Mouse (Mus musculus) left cerebral cortex, adult 8-10 months (tissue): ENCODE measurements around the gene Tmem160. TPM values are rescaled to one million over a fixed set of nuclear protein-coding genes. Genes with fewer than 3 reads are reported as not detected.
A peak's percentile ranks its signal among the peaks of the same experiment; 100 is the strongest.

Experiments
- DNase-seq, 2 experiments: peaks; one replicate each; pipeline ENCODE4 v3.0.0; 2022; ENCODE audit warnings: low spot score in 2 of 2
- total RNA-seq, 4 experiments: library from RNA; stranded (reverse); gene quantifications; 2 replicates each; pipeline ENCODE4 v1.2.4; 2022

The Tmem160 gene
- total RNA-seq, result 10 to 100 TPM; 53.3 to 81.3 (median 69.6) TPM

DNA sequence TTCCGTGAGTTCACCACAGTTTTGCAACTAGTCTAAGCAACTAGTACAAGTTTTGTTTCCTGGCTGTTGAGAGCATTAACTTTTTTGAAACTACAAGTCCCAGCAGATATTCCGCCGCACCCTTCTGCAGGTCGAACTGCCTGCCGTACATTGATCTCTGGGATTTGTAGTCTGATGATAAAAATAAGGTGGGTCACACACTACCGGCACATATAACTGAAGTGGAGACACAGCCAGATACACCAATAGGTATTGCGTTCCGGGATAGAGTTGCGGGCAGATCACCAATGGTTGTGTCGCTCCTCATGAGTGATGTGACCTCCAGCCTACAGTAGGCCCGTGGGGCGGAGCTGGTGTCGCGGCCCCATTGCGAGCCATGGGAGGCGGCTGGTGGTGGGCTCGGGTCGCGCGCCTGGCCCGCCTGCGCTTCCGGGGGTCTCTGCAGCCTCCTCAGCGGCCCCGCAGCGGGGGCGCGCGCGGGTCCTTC lies at the start of gene Tmem160:
Tmem160 (plus strand) TSS at position 193 of the 487 bp plus-strand sequence.
- DNase-seq, result peak; percentile 69 to 95

DNA sequence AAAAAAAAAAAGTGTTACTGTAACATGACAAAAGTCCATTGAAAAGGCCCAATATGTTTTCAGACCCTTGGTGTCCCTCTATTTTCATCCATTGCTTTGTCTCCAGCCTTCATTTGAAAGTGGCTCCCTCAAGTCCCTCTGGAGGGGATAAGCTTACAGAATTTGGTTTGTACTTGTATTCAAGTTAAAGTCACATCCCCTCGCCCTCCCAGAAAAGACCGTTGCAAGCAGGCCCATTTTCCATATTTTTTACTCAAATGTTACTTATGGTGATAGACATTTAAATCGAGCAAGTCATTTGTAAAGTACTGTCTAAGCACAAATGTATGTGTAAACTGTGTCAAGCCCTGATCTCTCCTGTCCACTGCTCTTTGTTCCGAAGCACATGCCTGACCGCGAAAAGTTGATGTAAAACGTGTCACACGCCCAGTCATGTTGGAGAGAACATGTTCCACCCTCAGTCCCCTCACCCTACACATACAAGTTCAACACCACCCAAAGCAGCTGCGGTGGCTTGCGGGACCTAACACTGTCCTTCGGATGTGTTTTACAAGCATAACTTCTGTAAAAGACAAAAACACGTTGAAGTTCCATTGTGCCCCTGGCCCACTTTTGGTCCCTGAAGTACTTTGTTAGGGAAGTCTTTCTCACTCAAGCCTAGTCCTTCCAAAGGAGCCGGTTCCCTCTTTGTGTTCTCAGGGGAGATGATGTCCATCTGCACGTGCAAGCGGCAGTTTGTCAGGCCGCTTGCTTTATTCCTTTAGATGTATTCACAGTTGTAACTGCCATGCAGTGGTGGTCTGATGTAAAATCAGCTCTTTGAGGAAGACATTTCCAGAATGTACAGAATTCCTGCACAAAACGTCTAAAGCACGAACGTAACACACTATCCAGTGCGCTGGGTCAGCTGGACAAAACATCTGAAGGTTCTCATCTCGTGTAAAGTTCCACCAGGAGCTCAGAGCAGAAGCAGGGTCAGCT lies 49.3 kb upstream of the Tmem160 start:
- DNase-seq, result no peak

DNA sequence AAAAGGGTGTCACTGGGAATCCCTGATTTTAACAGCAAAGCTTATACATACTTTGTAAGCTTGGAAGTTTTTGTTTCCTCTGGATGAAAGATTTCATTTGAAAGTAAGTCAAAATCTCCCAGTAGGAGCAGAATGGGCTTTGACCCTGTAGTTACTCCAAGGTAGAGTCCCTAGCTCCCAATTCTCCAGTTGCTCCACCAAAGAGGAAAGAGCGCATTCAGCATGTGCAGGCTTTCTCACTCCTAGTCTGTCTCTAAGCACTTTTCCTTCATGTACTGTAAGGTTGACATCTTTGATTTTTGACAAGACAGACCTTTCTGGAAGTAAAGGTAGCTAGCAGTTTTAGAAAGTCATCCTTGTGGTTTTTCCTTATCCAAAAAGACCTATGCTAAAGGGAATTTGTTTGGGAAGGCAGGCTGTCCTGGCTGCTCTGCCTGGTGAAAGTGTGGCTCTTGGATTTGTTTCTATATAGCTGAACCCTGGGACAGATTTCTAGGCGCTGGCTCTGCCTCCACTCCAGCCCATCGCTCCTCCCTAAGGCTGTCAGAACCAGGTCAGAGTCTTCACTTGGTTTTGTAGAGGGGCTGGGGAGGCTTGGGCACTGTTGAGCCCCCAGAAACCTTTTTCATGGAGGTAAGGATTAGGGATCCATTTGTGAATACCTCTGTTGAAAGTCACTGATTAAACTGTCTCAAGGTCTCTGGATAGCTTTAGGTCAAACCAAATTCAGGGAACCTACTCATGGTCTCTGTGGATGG lies 48.1 kb upstream of the Tmem160 start:
- DNase-seq, result no peak

DNA sequence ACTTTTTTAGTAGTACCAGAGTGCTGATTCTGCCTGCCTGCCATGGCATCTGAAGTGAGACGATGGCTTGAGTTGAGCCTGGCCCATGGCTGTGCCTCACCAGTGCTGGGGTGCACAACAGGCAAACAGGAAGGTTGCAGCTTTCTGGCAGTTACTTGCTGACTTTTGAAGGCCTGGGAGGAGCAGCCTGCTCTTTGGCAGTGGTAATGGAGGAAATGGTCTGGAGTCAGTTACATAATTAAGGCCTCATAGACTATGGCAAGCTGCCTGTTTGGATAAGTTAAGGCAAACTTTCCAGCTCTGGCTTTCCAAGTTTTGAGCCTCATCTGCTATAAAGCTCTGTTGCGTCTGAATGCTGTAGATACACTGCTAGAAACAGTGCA lies 47.5 kb upstream of the Tmem160 start:
- no peak for DNase-seq

DNA sequence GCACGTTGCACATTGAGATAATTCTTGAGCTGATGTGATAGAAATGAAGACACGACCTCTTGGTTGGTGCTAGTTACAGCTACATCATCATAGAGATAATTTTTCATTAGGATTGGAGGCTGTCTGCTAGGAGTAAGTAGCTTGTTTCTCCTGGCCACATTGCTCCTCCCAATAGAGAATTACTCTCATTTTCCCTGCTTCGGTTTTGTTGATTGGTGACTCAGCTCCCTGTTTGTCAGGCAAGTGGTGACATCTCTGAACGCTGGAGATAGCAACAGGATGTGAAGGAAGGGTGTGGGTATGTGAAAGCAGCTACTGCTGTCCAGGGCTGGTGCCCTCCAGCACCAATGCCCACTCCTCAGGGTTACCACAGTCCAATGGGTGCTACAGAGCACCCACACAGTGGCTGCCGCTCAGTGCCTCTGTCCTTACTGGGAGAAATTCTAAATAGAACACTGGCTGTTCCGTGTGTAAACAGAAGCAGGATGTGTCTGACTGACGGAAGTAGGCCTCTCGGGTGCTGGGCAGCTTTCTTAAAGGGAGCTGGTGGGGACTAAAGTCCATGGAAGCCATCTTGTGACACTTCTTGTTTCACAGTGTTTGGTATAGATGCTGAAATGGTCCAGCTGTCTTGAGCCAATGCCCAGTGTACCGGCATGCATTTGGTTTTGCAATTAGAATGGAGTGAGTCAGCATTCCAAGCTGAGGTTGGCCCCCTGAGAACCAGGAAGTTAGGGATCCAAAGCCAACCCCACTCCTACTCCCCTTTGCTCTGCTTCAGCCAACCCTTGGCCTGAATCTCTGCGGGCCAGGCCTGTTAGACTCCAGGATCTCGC lies 46.8 kb upstream of the Tmem160 start:
- peak; percentile 27 to 32 for DNase-seq

DNA sequence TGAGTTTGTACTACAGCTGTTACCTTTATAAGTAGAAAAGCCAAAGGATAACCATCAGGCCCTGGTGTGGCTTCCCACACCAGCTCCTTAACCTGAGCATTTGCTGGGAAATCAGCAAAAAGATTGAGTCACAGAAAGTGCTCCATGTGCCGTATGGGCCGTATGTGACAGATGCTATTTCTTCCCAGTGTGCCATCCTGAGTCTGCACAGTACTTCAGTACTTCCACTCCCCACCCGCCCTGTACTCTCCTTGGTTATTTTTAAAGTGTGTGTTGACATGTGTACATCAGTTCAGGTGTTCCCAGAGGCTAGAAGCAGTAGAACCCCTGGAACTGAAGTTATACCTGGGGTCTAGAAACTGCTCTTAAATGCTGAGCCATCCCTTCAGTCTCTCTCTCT lies 45.6 kb upstream of the Tmem160 start:
- no peak for DNase-seq

DNA sequence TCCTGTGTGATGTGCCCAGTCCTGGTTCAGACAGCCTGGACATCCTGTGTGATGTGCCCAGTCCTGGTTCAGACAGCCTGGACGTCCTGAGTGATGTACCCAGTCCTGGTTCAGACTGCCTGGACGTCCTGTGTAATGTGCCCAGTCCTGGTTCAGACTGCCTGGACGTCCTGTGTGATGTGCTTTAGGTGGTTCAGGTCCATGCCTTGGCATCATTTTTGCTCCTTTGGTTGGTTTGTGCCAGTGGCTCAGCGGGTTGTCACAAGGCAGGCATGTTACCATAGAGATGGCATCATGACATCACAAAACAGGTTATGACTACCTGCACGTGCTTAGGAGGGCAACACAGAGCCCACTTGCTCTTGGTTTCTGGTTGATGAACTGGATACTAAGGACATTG lies 41.5 kb upstream of the Tmem160 start:
- DNase-seq, result no peak

DNA sequence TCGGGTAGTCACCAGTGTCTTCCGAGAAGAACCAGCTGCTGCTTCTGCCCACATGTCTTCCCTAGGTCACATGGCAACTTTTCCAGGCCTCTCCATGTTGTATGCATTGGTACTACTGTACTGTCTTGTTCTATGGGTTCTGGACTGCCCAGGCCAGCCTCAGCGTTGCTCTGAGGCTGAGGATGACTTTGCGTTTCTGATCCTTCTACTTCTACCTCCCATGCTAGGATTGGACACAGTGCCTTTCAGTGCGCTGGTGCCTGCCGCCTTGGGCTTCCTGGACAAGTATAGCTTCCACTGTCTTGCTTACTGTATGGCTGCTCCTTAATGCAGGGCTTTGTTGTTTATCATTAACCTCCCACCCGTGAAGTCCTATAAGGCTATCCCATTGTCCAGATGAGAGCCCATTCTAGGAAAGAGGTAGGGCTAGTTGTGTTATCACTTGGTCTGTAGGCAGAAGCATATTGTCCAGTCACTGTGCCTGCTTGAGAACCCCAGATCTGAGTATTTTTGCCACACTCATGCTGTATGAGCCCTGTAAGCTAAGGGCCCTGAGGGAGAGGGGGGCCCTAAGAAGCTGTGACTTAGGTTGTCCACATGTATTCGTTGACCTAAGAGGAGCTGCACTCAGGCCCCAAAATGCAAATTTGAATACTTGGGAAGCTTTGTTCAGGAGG lies 40.2 kb upstream of the Tmem160 start:
- no peak for DNase-seq

DNA sequence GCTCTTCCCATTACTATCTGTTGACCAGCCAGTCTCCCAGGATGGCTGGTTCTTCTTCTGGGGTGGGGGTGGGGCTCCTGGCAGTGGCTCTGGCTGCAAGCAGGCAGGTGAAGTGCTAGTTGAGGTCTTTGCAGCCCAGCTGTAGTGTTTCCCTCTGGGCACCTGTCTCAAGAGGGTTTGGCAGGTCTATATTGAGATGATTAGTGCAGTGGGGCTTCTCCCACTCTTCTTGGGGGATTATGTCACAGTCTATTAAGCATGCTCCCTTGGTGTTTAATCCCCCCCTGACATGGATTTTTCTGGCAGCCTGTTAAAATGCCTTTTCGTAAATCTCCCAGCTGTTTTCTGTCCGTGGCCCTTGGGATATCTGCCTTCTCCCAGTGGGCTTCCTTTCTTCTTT lies 39.6 kb upstream of the Tmem160 start:
- no peak for DNase-seq

DNA sequence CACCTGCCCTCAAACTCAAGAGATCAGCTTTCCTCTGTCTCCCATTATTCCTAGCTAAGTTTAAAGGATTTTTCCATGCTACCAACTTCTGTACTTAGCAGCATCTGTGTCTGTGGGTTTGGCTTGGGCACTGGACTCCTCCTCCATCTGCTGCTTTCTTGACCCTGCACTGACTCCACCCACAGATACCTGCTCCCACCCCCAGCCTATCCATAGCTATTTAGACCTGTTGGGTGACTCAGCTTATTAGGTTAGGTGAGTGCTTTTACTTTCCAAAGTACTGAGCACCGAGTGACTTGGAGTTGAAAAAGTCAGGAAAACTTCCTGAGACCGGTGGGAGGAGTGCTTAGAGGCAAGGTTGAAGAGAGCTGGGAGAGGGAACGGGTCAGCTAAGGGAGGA lies 37.2 kb upstream of the Tmem160 start:
- DNase-seq, result no peak

DNA sequence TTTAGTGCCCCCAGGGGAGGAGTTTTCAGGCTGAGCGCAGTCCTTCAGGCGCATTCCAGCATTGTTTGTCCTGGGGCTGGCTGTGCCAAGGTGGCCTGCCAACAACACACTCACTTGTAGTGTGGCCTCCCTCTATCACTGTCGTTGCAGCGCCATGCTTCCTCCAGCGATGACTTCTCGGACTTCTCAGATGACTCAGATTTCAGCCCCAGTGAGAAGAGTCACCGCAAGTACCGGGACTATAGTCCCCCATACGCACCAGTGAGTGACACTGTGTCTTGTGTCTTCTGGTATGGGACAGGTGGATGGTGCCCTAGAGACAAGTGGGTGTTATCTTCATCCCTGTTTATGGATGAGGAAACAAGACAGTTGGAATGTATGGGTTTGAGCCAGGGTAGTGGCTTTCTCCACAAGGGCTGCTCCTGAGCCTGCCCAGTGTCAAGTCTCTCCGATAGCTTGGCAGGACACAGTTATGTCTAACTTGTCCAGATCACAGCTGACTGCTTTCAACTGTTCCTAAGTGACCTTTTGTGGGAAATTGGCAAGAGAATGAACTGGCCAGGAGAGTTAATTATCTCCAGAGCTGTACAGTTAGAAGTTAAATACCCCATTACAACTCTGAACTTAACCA lies 35.3 kb upstream of the Tmem160 start:
- no peak for DNase-seq

DNA sequence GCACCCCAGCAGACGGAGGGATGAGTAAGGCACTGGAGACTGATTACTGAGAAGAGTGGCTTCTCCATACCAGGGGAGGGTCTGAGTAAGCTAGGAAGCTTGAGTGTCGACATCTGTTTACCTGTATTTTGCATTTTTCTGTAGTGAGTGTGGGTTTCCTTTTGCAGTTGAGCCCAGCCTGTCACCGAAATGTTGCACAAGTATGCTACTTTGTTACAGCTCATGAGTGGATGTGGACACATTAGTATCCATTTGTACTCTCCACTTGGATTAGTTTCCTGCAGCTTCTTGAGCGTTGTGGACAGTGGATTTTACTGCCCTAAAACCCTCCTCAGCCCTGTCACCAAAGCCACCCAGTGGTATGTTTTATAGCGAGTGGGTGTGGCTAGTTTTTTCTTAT lies 33.9 kb upstream of the Tmem160 start:
- DNase-seq, result no peak

DNA sequence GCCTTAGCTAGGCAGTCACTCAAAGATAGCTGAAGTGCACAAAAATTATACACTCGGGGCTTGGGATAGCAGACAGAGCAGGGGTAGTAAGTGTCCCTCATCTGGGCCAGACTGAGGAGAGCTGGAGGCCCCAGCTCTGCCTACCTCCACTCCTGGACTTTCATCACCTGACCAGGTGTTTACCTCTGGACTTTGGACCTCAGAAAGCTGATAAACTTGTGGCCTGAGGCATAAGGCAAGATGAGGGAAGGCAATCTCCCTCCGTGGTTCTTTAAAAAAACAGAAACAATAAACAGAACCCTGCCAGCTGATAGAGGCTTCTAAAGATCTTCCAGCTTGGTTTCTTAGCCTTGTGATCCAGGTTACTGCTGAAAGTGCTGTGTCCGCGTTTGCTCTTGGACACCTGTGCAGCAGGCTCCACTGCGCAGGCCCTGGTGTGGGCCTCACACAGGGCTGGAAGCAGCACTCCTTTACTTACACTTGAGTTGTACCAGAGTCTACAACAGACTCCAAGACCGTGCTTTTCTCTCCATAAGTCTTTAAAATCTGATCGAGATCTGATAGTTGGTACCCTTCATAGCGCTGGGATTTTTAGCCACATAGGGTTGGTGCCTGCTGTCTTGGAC lies 32.0 kb upstream of the Tmem160 start:
- no peak for DNase-seq

DNA sequence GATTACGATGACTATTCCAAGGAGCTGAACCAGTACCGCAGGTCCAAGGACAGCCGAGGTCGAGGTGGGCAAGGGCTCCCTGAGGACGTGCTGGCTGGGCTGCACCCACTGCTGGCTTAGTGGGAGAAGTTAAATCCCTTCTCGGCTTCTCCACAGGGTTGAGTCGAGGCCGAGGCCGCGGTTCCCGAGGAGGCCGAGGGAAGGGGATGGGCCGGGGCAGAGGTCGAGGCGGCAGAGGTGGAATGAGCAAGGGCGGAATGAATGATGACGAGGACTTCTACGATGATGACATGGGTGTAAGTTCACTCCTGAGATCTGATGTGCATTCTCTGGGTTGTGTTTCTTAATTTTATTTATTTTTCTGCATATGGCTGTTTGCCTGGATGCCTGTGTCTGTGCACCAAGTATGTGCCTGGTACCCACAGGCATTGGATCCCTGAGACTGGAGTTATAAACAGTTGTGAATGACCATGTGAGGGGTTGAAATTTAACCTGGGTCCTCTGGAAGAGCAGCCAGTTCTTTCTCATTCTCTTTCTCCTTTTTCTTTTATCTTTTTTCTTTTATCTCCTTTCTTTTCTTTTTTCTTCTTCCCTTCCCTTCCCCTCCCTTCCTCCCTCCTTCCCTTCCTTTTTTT lies 30.2 kb upstream of the Tmem160 start:
- no peak for DNase-seq

DNA sequence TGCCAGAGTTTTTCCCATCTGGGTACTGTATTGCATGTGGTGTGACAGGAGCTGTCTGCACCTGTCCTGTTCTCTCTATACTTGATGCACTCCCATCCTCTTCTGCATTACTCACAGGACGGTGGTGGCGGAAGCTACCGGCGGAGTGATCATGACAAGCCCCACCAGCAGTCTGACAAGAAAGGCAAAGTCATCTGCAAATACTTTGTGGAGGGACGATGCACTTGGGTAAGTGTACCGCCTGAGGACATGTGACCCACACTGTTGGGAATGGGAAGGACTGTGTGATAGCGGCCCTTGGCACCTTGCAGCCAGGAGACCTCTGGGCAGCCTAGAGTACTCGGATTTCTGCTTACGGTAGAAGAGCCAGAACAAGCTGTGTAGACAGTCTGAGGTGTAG lies 28.8 kb upstream of the Tmem160 start:
- DNase-seq, result no peak

DNA sequence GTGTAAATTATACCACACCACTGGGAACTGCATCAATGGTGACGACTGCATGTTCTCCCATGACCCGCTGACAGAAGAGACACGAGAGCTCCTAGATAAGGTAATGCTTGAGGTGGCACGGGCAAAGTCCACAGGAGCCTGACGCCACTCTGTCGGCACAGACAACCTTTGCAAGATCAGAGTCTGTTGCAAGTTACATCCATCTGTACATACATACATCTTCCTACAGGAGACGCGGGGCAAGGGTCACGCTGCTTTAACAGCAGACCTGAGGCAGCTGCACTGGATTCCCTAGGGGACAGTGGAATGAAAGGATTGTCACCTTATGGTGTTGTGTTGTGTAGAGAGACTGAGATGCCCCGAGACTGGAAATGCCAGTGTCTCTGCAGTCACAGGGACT lies 26.9 kb upstream of the Tmem160 start:
- DNase-seq, result no peak

DNA sequence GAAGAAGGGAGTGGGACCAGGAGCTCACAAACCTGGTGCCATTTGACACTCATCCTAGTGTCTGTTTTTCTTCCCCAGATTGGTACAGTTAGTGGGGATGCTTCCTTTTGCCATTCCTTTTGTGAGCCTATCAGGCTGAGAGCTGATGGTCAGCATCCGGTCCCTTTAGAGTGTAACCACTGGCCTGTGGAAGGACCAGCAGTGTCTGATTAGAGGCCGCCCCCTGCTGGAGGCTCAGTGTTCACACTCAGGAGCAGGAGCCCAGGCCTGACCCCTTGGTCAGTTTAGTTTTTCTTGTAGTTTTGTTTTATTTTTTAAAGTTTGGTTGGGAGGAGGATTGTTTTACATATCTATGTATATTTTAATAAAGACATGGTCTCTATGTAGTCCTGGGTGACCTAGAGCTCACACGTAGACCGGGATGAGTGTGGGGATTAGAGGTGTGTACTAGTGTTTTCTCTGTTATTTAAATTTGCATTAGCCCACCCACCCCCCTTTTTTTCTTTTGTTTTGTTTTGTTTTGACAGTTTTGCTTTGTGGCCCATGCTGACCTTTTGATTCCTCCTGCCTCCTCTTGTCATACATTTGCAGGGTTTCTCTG lies 26.4 kb upstream of the Tmem160 start:
- DNase-seq, result peak; percentile 37 to 48

DNA sequence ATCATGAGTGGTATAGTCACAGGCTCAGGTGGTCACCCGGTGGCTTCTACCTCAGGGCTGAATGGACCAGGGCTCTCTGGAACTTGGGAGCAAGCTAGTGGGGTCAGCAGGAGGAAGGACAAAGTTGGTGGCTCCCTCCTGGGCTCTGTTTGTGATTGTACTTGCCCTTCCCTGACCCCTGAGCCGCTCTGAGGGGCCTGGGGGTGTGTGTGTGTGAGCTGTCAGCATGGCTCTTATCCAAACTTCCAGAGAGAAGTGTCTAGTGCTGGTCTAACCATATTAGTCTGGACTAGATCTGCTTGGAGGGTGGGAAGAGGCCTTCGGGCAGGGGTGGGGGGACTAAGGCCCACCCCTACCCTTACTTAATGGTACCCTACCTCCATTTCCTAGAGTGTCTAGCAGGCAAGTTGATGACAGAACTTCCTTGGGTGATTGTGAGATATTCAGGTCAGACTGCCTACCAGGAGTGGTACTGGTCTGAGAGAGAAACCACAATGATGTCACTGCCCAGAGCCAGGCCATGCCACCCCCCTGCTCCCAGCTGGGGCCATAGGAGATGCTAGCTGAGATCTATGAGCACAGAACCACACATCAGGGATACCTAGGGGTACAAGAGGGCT lies 19.1 kb upstream of the Tmem160 start:
- no peak for DNase-seq

DNA sequence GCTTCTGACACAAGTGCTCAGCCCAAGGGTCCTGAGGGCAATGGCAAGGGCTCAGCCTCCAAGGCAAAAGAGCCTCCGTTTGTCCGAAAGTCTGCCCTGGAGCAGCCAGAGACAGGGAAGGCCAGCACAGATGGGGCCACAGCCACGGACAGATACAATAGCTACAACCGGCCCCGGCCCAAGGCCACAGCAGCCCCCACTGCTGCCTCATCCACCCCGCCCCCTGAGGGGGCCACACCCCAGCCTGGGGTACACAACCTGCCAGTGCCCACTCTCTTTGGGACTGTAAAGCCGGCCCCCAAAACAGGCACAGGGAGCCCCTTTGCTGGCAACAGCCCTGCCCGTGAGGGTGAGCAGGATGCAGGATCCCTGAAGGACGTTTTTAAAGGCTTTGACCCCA lies 17.5 kb upstream of the Tmem160 start:
- DNase-seq, result no peak
